Mouse (Mus musculus): ENCODE data around the gene Rbm47.

DNA sequence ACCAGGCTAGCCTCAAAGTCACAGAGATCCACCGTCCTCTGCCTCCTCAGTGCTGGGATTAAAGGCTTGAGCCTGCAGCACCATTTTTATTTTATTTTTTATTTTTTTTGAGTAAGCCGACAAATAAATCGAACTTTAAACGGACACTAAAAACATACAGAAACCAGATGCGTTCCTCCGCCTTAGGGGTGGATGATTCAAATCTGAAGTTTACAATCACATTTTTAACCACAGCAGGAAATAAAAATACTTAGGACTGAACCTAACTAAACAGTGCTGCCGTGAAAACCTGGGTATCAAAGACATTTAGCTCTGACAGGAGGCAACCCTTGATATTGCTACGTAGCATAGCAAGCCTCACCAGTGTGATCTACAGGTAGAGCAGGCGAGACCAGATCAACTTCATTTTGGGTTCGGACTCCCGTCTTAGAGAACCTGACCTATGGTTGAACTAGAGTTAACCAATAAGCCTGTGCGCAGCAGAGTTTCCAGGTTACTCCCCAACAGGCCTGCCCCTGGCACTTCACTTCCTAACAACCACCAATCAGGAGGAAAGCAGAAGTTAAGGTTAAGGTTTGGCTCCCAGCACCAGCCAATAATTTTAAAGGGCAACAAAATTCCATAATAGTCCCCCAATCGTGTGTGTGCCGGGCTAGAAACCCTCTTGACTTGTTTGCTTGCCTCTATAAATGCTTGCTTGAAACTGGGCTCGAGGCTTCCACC, 164.5 kb downstream of the Rbm47 start:
- TF ChIP-seq CTCF (IDR thresholded peaks at IDR 0.05; ENCODE audit: low read depth) = no peak
- no peak for TF ChIP-seq EP300 (optimal IDR thresholded peaks at IDR 0.05)

Data from stomach, postnatal 0 days (tissue).